Mouse (Mus musculus) kidney, embryonic 14.5 days (tissue): ENCODE measurements at regions not wholly inside any gene's neighbourhood (a gene's known extent, or its start where the extent isn't known, plus 50 kb on each side); places are given as distances from the start of the nearest gene placed in this dataset.

Source experiments
- ATAC-seq: fragments of 200-750 bp; cut with Nextera tagmentation; 2 replicates; pipeline ENCODE4 v1.8.0; 2017; ENCODE audit warnings: moderate number of reproducible peaks, mild to moderate bottlenecking, moderate TSS enrichment, moderate library complexity; ENCODE audit not compliant: low FRiP score, low TSS enrichment
- H3K27ac ChIP-seq: fragments of 300-500 bp; sonication (generic); 2 replicates; pipeline ENCODE4 v1.5.1; 2014; ENCODE audit warnings: low read depth, mild to moderate bottlenecking, low read length, moderate library complexity, mixed read lengths
- H3K27me3 ChIP-seq: fragments of 300-500 bp; sonication (generic); 2 replicates; pipeline ENCODE4 v1.6.1; 2014; ENCODE audit warnings: mild to moderate bottlenecking, low read length; ENCODE audit not compliant: control insufficient read depth, insufficient read depth
- H3K36me3 ChIP-seq: fragments of 300-500 bp; sonication (generic); 2 replicates; pipeline ENCODE4 v1.6.1; 2014; ENCODE audit warnings: low read length, mixed read lengths; ENCODE audit not compliant: control insufficient read depth, insufficient read depth
- H3K4me1 ChIP-seq: fragments of 300-500 bp; sonication (generic); 2 replicates; pipeline ENCODE4 v1.6.1; 2014; ENCODE audit warnings: low read length, mixed read lengths; ENCODE audit not compliant: control insufficient read depth, insufficient read depth
- H3K4me2 ChIP-seq: fragments of 300-500 bp; sonication (generic); replicated peaks from 2 replicates; pipeline ENCODE4 v1.6.1; 2014; ENCODE audit warnings: low read depth, mild to moderate bottlenecking, low read length
- H3K4me3 ChIP-seq: fragments of 300-500 bp; sonication (generic); 2 replicates; pipeline ENCODE4 v1.5.1; 2014; ENCODE audit warnings: mild to moderate bottlenecking, low read length
- H3K9ac ChIP-seq: fragments of 300-500 bp; sonication (generic); 2 replicates; pipeline ENCODE4 v1.6.1; 2014; ENCODE audit warnings: low read depth, mild to moderate bottlenecking, low read length, moderate library complexity
- H3K9me3 ChIP-seq: fragments of 300-500 bp; sonication (generic); 2 replicates; pipeline ENCODE4 v1.6.1; 2016; ENCODE audit warnings: low read length; ENCODE audit not compliant: control insufficient read depth
- WGBS: fragments of 180-500 bp; shearing (Covaris S2); extraction: QIAGEN DNeasy Blood & Tissue Kit; methylation state at CpG from one replicate; pipeline ENCODE4 v1.1.7; 2014; 5-methylcytosine and 5-hydroxymethylcytosine counted together

DNA sequence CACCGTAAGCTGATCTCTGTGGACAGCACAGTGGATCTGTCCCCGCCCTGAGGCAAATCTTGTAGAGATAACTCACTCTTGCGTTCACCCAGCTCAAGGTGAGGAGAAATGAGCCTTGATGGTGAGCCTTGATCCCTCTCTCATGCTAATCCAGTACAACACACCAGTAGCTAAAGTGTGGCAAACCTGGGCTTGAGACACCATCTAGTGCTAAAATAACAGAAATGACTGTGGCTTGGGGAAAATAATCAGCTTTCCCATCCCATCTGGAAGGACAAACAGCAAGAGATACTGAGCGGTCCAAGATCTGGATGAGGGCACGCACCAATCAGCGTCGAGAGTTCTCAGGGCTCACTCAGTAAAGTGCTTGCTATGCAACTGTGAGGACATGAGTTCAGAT, 50.9 kb upstream of the Cbln4 start:
- no peak overlapping the region for H3K9ac ChIP-seq
- H3K4me3 ChIP-seq, result no peak overlapping the region
- no peak for ATAC-seq
- no peaks in the 10 kb centered on the region for H3K4me1 ChIP-seq
- H3K36me3 ChIP-seq, result no peaks in the 10 kb centered on the region
- no peak overlapping the region for H3K4me2 ChIP-seq
- H3K27me3 ChIP-seq, result no peaks in the 10 kb centered on the region
- H3K9me3 ChIP-seq, result no peaks in the 10 kb centered on the region
- H3K27ac ChIP-seq, result no peak overlapping the region
- WGBS, result 88% methylated on average over 7 of the region's 7 CpGs

DNA sequence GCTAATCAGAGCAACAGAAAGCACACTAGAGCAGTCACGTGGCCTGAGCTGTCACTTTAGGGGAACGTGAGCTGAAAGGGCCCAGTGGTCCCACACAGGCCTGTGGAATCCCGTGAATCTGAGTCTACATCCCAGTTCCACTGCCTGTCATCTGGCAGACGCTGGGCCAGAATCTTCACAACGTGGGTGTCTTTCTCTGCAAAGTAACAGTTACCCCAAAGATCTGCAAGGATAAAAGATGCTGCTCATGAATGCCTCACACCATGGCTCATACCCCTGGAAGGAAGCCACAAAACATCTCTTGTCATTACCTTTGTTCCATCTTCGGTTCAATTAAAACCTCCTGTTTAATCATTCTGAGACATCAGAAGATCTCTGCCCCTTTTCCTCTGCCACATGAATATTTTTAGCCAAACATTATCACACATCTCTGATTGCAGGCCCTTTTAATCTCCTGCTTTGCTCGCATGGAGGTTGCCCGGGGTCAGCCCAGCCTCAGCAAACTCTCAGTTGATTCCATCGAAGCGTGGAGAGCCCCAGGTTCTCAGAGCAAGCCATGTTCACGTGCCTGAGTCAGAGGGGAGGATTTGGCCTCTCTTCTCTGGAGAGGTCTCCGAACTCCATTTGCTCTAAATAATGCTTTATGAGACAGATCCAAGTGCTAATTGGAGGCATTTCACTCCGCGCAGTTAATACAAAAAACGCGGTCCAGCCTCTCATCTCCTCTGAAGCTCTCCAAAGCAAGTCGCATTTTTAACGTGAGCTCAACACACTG, 60.8 kb upstream of the Cbln4 start:
- Histone ChIP-seq H3K9me3 (no peaks in the 10 kb centered on the region), H3K36me3 (no peaks in the 10 kb centered on the region), H3K4me3 (no peak overlapping the region), H3K9ac (no peak overlapping the region), H3K27me3 (no peaks in the 10 kb centered on the region), H3K27ac (no peak overlapping the region), H3K4me2 (no peak overlapping the region), H3K4me1 (peaks cover 8% of the 10 kb centered on the region; the same call in 1 of the 2 replicates)
- ATAC-seq, result no peak
- 31% methylated on average over 18 of the region's 18 CpGs for WGBS

DNA sequence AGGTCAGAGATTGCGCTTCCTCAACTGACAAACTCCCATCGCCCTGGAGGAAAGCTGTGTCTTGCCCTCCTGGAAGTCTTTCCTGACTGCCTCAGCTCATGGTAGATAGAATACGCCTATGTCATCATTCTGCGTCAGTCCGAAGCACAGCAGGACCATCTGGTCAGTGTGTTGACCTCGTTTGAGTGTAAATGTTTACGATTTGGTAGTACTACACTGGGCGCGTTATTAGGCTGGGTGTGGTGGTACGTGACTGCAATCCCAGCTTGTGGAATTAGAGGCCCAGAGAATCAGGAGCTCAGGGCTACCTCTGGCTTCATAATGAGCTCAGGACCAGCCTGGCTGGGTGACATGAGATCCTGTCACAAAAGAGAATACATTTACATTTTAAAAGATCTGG, 62.0 kb upstream of the Cbln4 start:
- peak; percentile 20; the same call in 1 of the 2 replicates for ATAC-seq
- Histone ChIP-seq H3K9ac (no peak overlapping the region), H3K36me3 (no peaks in the 10 kb centered on the region), H3K4me1 (peaks cover 8% of the 10 kb centered on the region; the same call in 1 of the 2 replicates), H3K27me3 (no peaks in the 10 kb centered on the region), H3K4me2 (no peak overlapping the region), H3K4me3 (no peak overlapping the region), H3K9me3 (no peaks in the 10 kb centered on the region), H3K27ac (no peak overlapping the region)
- 22% methylated on average over 10 of the region's 10 CpGs for WGBS

DNA sequence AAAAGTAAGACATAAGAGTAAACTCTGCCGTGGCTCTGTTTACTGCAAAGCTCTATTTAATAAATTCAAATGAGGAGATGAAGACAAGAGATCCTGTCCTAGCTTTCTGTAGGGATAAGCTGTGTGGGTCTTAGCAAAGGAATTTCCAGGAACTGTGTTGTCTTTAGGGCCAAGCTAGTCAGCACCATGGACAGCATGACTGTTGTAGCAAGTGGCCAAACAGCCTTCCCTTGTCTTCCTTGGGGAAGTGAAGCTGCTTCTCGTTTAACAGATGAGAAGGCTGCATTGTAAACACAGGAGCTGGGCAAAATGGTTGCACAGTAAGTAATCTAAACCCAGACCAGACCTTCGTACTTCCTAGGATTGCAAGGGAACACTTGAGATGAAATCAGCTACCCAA, 67.4 kb upstream of the Cbln4 start:
- 37% methylated on average over 3 of the region's 3 CpGs for WGBS
- no peaks in the 10 kb centered on the region for H3K27me3 ChIP-seq
- no peak overlapping the region for H3K4me2 ChIP-seq
- no peak overlapping the region for H3K4me3 ChIP-seq
- no peaks in the 10 kb centered on the region for H3K4me1 ChIP-seq
- H3K36me3 ChIP-seq, result no peaks in the 10 kb centered on the region
- no peak overlapping the region for H3K27ac ChIP-seq
- H3K9ac ChIP-seq, result no peak overlapping the region
- H3K9me3 ChIP-seq, result no peaks in the 10 kb centered on the region
- ATAC-seq, result no peak

DNA sequence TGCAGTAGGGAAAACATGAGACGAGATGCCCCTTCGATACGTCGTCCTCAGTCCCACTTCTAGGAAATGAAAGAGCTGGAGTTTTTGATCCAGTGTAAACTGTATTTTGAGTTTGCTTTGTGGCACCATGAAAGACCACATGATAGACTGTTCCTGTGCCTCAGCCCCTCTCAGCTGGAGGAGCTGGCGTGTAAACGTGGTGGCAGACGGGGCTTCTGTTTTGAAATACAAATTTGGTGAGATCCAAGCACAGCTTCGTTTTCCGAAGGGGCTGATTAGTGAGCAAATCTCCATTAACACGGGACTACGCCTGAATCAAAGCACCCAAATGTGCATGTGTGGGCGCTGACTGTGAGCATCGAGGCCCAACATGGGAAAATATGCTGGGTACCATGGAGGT, 70.4 kb upstream of the Cbln4 start:
- ATAC-seq, result no peak
- Histone ChIP-seq H3K27me3 (no peaks in the 10 kb centered on the region), H3K4me1 (no peaks in the 10 kb centered on the region), H3K36me3 (no peaks in the 10 kb centered on the region), H3K4me3 (no peak overlapping the region), H3K9ac (no peak overlapping the region), H3K4me2 (no peak overlapping the region), H3K9me3 (no peaks in the 10 kb centered on the region), H3K27ac (no peak overlapping the region)
- 90% methylated on average over 13 of the region's 13 CpGs for WGBS

DNA sequence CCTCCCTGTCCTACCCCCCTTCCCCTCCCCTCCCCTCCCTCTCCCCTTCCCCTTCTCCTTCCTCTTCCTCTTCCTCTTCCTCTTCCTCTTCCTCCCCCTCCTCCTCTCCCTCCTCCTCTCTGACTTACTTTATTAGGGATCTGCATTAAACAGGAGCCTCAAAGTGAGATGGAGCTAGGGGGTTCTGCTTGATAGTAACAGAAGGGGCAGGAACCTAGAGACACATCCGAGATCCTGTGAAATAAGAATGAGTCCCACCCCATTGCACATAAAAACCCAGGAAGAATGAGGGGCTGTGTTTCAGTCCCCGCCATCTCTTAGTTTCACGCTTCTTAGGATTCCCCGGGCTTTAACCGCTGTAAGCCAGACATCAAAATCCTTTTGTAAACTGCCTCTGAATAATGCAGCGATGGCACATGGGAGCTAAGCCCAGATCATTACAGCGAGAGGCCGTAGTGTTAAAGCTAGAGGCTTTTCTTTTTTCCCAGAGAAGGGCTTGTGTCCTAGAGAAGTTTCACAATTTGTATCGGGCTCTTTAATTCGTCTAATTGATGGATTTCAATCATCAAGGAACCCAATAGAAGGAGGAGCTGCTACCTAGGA, 72.4 kb upstream of the Cbln4 start:
- 84% methylated on average over 10 of the region's 10 CpGs for WGBS
- H3K4me3 ChIP-seq, result no peak overlapping the region
- no peak overlapping the region for H3K4me2 ChIP-seq
- no peak for ATAC-seq
- H3K4me1 ChIP-seq, result no peaks in the 10 kb centered on the region
- no peak overlapping the region for H3K27ac ChIP-seq
- H3K36me3 ChIP-seq, result no peaks in the 10 kb centered on the region
- no peaks in the 10 kb centered on the region for H3K27me3 ChIP-seq
- H3K9ac ChIP-seq, result no peak overlapping the region
- H3K9me3 ChIP-seq, result no peaks in the 10 kb centered on the region

DNA sequence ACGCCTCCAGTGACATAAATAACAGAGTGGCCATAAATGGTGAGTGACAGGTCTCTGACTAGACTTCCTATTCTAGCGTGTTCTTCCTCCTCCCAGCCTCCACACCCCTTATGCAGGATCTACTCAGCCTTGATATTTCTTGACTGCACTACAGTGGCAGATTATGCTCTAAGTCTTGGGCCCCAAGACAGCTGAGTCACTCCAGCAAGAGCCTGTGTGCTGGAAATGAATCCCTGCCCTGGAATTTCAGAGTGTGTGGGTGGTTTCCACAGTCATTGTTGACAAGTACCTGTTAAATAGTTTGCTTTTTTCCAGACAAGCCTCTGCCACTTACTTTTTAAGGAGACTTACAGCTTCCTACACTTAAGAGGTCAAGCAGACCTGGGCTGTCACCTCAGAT, 84.3 kb upstream of the Cbln4 start:
- Histone ChIP-seq H3K4me2 (no peak overlapping the region), H3K36me3 (no peaks in the 10 kb centered on the region), H3K27ac (no peak overlapping the region), H3K4me1 (no peaks in the 10 kb centered on the region), H3K27me3 (no peaks in the 10 kb centered on the region), H3K4me3 (no peak overlapping the region), H3K9me3 (0 out of 2 replicates have a peak, but pooled peaks cover 3% of the 10 kb centered on the region), H3K9ac (no peak overlapping the region)
- no peak for ATAC-seq
- 70% methylated on average over 2 of the region's 2 CpGs for whole genome bisulfite sequencing

DNA sequence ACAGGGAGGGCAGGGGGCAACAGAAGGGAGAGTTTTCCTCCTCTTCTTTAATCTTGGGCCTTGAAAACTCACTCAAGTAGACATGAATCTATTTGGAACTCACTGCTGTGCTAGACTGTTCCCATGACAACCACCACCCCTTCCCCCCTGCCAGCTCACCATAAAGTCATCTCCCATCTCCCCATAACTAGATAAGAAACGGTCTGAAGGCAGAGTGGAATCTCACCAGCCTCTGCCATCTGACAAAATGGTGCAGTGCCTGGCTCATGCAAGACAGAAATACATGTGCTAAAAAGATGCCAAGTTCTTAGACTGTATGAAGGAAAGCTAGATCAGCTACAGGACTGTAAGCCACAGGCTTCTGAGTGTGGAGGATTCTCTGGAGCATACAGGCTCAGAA, 88.0 kb upstream of the Cbln4 start:
- H3K4me2 ChIP-seq, result no peak overlapping the region
- no peaks in the 10 kb centered on the region for H3K27me3 ChIP-seq
- whole genome bisulfite sequencing, result 33% methylated on average over 1 of the region's 1 CpGs
- ATAC-seq, result no peak
- no peaks in the 10 kb centered on the region for H3K4me1 ChIP-seq
- H3K4me3 ChIP-seq, result no peak overlapping the region
- H3K27ac ChIP-seq, result no peak overlapping the region
- H3K9ac ChIP-seq, result no peak overlapping the region
- no peaks in the 10 kb centered on the region for H3K36me3 ChIP-seq
- H3K9me3 ChIP-seq, result 0 out of 2 replicates have a peak, but pooled peaks cover 3% of the 10 kb centered on the region

DNA sequence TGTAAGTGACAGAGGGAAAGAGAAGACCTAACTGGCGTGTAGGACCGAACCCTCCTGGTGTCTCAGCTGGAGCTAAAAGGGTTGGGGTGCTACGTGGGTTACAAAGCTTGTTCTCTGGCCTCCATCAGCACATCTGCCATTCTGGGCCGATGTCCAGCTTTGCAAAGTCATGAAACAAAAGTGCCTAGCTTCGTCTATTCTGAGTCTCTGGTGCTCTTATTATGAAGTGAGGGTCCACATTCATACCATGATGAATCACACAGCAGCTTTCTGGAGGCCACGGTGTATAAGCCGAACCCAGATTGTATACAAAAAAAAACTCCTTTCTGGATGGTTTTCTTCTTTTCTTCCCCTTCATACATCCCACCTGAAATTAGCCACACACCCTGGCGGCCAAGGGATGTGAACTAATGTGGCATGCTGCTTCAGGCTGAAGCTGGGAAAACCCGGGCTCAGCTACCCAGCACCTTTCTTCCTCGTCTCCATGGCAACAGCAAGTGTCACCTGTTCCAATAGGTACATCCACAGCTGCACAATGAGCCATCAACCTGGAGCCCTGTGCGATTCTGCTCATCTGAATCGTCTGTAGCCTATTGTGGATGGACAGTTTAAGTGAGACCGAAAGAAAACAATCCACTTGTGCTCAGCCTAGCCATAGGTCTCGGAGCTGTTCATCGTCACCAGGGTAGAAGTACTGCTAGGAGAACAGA, 89.5 kb upstream of the Cbln4 start:
- 82% methylated on average over 15 of the region's 15 CpGs for WGBS
- H3K9ac ChIP-seq, result no peak overlapping the region
- H3K9me3 ChIP-seq, result 0 out of 2 replicates have a peak, but pooled peaks cover 3% of the 10 kb centered on the region
- ATAC-seq, result no peak
- no peak overlapping the region for H3K4me3 ChIP-seq
- H3K4me1 ChIP-seq, result no peaks in the 10 kb centered on the region
- no peaks in the 10 kb centered on the region for H3K36me3 ChIP-seq
- no peaks in the 10 kb centered on the region for H3K27me3 ChIP-seq
- no peak overlapping the region for H3K27ac ChIP-seq
- H3K4me2 ChIP-seq, result no peak overlapping the region
